Mouse (Mus musculus) myocyte (in vitro differentiated cells): ENCODE results near the gene Pafah2.

Experiments
- CEBPB ChIP-seq: IDR thresholded peaks from 2 replicates; pipeline ENCODE4 v1.6.1; 2011; ENCODE audit warnings: mild to moderate bottlenecking, moderate library complexity; ENCODE audit not compliant: poor library complexity, insufficient read depth, severe bottlenecking
- E2F4 ChIP-seq: IDR thresholded peaks from one replicate; pipeline ENCODE4 v1.6.1; 2011; ENCODE audit warnings: mild to moderate bottlenecking, control low read depth, moderate library complexity; ENCODE audit not compliant: insufficient read depth
- MAX ChIP-seq: IDR thresholded peaks from one replicate; pipeline ENCODE4 v1.6.1; 2011; ENCODE audit warnings: low read depth, mild to moderate bottlenecking, control low read depth
- MYOD1 ChIP-seq, 3 experiments: IDR thresholded peaks; one replicate each; pipeline ENCODE4 v1.6.1; 2011; ENCODE audit warnings: control low read depth in 2 of 3, low read depth in 2 of 3, mild to moderate bottlenecking in 2 of 3, moderate library complexity in 1 of 3; ENCODE audit not compliant: insufficient read length in 2 of 3, control insufficient read depth in 1 of 3
- MYOG ChIP-seq, 3 experiments: IDR thresholded peaks; one replicate each; pipeline ENCODE4 v1.6.1; 2011; ENCODE audit warnings: control low read depth in 2 of 3, low read depth in 2 of 3, mild to moderate bottlenecking in 2 of 3; ENCODE audit not compliant: insufficient read length in 2 of 3, control insufficient read depth in 1 of 3, insufficient read depth in 1 of 3
- POLR2A ChIP-seq: IDR thresholded peaks from one replicate; pipeline ENCODE4 v1.6.1; 2011; ENCODE audit warnings: low read depth, mild to moderate bottlenecking, control low read depth, moderate library complexity; ENCODE audit not compliant: insufficient read length
- POLR2AphosphoS2 ChIP-seq: IDR thresholded peaks from one replicate; pipeline ENCODE4 v1.6.1; 2011; ENCODE audit warnings: low read depth, control low read depth; ENCODE audit not compliant: insufficient read length
- SRF ChIP-seq: IDR thresholded peaks from one replicate; pipeline ENCODE4 v1.6.1; 2011; ENCODE audit warnings: low read depth; ENCODE audit not compliant: control insufficient read depth, insufficient read length
- TCF12 ChIP-seq: IDR thresholded peaks from one replicate; pipeline ENCODE4 v1.6.1; 2011; ENCODE audit warnings: mild to moderate bottlenecking, control low read depth; ENCODE audit not compliant: poor library complexity, insufficient read depth, severe bottlenecking
- USF1 ChIP-seq: IDR thresholded peaks from one replicate; pipeline ENCODE4 v1.6.1; 2011; ENCODE audit warnings: low read depth, mild to moderate bottlenecking, control low read depth, moderate library complexity

DNA sequence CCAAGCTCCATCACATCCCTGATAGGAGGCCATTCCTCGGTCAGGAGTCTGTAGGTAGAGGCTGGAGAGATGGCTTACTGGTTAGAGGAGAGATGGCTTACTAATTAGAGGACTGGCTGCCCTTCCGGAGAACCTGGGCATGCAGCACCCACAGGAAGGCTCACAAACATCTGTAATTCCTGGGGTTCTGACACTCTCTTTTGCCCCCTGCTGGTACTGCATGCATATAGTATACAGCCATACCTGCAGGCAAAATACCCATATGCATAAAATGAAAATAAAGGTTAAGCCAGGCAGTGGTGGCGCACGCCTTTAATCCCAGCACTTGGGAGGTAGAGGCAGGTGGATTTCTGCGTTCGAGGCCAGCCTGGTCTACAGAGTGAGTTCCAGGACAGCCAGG is 8.9 kb upstream of the Pafah2 start:
- TF ChIP-seq POLR2A = no peak
- no peak for TF ChIP-seq POLR2AphosphoS2
- no peak for TF ChIP-seq MAX
- TF ChIP-seq MYOG (IDR thresholded peaks at IDR 0.05; ENCODE audit: control insufficient read depth in 1 of 3, insufficient read depth in 1 of 3, insufficient read length in 2 of 3, low read depth in 2 of 3) = no peak
- no peak for TF ChIP-seq MYOD1 (IDR thresholded peaks at IDR 0.05; ENCODE audit: control insufficient read depth in 1 of 3, insufficient read length in 2 of 3, low read depth in 2 of 3)
- TF ChIP-seq SRF = no peak
- no peak for TF ChIP-seq TCF12
- TF ChIP-seq USF1 = no peak
- no peak for TF ChIP-seq E2F4
- TF ChIP-seq CEBPB = no peak
